Mouse (Mus musculus): ENCODE results near the gene Gm10135. TPM values are rescaled to one million over a fixed set of nuclear protein-coding genes. Genes with fewer than 3 reads are reported as not detected.
"Not testable (repeated sequence)": the region's sequence is repeated elsewhere in the genome, so short reads cannot be mapped to it uniquely, and the experiment has no call there.

The Gm10135 gene
- total RNA-seq (2021), result not detected

DNA sequence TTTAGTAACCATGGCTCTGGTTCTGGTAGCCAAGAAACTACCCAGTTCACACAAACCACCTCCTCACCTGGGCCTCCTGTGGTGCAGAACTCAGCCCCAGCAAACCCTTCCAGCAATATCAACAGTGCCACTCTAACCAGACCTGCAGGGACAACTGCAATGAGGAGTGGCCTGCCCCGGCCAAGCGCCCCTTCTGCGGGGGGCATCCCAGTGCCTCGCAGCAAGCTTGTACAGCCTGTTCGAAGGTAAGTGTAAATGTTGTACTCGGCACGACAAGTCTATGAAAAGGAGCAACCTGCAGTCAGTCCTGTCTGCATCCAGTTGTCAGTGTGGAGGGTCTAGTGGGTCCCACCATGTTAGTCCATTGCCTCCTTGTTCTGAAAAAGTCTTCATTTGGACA, at the start of gene Gm10135:
Gene Gm10135 (minus strand): TSS at position 101 of the 400 bp plus-strand sequence.
- DNase-seq, result no peak

DNA sequence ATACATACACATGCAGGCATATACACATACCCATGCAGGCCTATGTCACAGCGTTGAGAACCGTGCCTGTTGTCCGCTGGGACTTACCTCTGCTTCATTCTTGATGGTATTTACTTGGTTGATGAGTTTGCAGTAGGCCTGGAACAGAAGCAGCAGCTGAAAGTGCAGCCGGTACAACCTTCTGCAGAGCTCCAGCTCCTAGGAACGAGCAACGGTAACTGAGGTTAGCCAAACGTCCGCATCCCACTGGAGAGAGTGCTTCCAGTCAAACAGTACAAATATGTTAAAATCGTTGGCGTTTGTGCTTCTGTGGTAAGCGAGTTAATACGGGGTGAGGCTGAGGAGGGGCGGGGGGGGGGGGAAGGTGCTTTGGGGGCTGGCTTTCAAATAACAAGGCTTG, 49.3 kb upstream of the Gm10135 start:
- no peak for DNase-seq

DNA sequence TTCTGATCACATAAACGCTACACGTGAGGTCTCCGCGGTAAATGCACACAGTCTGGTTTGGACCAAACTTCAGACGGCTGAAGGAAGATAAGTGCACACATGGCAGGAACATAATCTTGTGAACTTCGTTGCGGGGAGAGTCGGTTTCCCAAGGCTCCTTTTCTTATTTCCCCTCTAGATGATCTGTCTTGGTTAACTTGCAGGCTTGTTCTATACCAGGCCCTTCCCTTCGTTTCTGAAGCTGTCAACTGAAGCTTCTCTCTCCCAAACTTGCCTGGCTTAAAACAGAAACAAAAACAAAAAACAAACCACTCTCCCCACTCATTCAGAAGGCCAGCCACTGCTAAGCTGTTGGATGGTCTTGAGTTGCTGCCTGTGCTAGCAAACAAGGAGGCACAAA, 40.2 kb upstream of the Gm10135 start:
- DNase-seq, result no peak

DNA sequence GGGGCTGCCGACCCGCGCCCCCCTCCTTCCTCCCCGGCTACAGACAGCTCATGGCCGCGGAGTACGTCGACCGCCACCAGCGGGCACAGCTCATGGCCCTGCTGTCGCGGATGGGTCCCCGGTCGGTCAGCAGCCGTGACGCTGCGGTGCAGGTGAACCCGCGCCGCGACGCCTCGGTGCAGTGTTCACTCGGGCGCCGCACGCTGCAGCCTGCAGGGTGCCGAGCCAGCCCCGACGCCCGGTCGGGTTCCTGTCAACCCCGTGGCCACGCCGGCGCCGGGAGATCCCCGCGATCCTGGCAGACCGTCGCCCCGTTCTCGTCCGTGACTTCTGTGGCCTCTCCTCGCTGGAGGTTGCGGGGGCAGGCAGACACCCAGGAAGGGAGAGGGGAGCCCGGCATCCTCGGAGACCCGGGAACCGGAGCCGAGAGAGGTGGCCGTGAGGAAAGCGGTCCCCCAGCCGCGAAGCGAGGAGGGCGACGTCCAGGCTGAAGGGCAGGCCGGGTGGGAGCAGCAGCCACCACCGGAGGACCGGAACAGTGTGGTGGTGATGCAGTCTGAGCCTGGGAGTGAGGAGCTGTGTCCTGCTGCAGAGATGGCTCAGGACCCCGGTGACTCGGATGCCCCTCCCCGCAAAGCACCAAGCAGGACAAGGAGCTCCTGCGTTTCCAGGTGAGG, 39.2 kb upstream of the Gm10135 start:
- DNase-seq, result peak; percentile 7

DNA sequence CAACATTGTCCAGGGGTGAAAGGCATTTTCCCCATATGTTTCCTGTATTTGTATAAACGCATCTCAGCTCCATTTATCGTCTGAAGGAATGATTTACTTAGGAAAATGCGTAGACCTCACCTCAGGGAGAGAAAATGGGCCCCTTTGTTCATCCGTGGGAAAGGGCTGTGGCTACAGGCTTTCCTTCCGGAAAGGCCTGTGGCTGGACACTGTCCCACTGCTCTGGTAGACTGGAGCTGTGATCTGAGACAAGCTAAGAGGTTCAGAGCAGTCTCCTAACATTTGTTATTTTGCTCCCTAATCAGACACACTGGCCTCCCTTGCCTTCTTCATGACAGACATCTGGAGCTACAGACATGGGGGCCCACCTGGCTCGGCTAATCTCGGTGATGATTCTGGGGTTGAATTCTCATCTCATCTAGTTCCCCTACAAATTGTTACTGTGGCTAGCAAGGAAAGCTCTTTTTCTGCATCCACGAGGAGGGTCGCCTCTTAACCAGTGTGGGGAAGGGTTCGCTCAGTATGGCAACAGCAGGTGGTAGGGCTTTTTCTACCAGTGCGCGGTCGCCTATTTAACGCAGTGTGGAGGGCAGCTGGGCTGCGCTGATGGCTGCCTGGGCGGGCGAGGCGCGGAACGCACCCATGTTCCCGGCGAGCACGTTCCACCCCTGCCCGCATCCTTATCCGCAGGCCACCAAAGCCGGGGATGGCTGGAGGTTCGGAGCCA, 38.5 kb upstream of the Gm10135 start:
- not testable (repeated sequence) for DNase-seq

DNA sequence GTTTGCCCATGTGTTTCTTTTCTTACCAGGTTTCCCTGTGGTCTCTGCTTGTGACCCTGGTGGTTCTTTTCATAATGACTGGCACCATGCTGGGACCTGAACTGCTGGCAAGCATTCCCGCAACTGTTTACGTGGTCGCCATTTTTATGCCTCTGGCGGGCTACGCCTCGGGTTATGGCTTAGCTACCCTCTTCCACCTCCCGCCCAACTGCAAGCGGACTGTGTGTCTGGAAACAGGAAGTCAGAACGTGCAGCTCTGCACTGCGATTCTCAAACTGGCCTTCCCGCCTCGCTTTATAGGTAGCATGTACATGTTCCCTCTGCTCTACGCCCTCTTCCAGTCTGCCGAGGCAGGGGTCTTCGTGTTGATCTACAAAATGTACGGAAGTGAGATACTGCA, 37.3 kb upstream of the Gm10135 start:
- DNase-seq, result not testable (repeated sequence)

DNA sequence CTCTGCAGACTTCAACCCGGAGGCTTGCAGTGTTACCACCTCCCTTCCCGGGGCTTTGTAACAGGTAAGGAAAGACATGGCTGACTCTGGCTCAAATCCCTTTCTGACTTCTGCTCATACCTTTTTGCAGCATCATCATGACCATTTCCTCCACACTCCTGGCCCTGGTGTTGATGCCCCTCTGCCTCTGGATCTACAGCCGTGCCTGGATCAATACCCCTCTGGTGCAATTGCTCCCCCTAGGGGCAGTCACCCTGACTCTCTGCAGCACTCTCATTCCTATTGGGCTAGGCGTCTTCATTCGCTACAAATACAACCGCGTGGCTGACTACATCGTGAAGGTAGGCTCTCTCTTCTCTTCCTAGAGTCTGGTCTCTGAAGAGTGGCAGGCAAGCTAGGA, 33.7 kb upstream of the Gm10135 start:
- not testable (repeated sequence) for DNase-seq

DNA sequence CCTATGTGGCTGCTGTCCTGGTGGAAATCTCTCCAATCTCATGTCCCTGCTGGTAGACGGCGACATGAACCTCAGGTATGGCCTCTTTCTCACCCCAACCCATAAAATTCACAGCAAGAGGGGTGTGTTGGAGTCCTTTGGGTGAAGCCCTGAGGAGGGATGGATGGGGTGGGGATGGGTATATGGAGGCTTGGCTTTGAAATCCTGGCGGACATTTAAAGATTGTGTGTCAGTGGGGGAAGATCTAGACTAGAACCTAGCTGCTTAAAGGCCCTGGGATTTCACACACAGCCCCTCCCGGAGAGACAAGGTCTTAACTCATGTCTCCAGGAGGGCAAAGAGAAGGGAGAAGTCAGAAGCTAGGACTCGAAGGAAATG, 33.1 kb upstream of the Gm10135 start:
- DNase-seq, result no peak

DNA sequence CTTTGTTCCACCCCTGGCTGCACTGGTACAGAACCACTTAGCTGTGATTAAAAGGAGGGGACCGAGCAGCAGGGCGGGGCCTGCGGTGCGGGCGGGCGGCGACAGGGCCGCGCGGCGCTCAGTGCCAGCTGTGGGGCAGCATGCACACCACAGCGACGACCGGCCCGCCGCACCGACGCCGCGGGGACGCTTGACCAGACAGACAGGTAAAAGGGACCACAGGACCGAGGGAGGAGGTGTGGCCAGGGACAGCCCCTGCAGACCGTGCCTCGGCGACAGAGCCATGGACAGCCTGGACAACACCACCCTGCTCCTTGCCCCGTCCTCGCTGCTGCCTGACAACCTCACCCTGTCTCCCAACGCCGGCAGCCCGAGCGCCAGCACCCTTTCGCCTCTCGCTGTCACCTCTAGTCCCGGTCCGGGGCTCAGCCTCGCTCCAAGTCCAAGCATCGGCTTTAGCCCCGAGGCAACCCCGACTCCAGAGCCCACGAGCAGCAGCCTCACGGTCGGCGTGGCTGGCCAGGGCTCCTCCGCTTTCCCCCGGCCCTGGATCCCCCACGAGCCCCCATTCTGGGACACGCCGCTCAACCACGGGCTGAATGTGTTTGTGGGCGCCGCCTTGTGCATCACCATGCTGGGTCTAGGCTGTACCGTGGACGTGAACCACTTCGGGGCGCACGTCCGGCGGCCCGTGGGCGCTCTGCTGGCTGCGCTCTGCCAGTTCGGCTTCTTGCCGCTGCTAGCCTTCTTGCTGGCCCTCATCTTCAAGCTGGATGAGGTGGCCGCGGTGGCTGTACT, 32.5 kb upstream of the Gm10135 start, which contains the start of gene Slc10a4:
Gene Slc10a4 (plus strand): TSS at position 100 of the 798 bp plus-strand sequence.
- DNase-seq, result peak; percentile 27

DNA sequence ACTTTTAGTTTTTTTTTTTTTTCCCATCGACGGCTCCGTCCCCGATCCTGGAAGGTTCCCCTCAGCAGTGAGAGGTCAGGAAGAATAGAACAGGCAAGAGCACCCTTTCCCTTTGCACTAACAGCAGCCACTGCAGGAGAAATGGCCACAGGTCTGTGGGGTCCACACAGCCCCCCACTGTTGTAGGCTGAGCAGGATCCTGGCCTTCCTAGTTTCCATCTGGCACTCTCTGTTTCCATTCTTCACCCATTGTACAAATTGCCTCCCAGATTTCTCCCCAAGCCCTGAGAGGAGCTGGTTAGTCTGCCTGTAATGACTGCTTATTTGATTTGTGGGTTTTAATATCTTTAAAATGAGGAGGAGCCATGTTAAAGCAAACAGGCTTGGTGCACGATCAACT, 29.5 kb upstream of the Gm10135 start:
- no peak for DNase-seq

DNA sequence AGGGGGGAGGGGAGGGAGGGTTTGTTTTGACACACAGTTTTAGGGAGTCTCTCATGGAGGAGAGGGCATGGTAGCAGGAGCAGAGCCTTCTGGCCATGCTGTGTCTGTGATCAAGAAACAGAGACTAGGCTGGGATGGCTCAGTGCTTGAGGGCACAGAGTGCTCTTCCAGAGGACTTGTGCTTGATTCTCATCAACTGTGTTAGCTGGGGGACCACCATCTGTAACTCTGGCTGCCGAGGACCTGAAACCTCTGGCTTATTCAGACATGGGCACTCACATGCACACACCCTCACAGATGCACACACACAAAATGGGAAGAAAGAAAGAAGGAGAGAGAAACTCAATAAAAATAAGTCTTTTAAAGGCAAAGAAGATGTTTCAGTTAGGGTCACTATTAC, 24.0 kb upstream of the Gm10135 start:
- DNase-seq, result not testable (repeated sequence)

DNA sequence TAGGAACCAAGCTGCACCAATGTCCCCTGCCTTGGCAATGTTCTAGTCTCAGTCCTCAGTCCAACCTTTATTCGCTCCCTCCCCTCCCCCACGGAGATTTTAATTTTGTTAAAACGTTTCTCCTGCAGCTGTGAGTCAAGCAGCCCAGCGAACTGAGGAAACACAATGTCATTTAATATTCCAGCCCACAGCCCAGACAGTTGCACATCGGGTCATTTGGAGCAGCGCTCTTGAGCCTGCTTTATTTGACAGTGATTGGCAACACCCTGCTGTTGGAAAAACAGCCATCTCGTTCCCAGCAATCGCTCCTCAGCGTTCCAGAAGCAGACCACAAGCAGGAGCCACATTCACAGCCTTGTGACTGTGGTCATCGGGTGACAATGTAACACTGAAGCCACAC, 20.9 kb upstream of the Gm10135 start:
- no peak for DNase-seq

DNA sequence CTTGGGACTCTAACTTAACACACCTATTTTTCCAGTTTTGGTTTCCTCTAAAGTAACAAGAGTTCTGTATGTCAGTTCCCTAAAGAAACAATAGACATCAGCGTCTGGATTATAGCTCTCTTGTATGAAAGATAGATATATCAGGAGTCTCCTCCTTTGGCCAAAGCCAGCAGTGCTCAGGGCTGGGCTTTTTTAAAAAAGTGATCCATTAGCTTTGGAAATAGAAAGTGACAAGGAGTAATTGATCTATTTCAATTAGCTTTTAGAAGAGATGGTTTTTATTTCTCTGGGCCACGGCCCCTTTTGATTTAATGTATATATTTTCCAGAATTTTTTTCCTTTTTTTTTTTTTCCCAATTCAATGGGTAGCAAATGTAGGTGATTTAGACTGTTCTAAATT, 20.4 kb upstream of the Gm10135 start:
- no peak for DNase-seq

DNA sequence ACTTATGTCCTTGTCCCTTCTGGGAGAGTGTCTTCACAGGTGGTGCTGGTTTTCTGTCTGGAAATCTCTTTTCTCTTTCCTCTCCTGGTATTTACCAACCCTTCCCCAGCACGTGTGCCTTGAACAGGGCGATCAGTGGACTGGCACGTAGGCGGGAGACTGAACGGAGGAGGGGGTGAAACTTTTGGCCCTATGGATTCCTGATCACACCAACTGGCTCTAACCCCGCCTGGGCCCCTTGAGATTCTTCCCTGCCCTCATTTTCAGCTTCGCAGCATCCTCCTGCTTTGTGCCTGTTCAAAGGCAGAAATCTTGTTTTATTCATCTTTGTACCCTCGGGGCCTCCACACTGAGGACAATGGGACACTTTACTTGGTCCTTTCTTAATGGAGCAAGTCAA, 19.9 kb upstream of the Gm10135 start:
- DNase-seq, result no peak

DNA sequence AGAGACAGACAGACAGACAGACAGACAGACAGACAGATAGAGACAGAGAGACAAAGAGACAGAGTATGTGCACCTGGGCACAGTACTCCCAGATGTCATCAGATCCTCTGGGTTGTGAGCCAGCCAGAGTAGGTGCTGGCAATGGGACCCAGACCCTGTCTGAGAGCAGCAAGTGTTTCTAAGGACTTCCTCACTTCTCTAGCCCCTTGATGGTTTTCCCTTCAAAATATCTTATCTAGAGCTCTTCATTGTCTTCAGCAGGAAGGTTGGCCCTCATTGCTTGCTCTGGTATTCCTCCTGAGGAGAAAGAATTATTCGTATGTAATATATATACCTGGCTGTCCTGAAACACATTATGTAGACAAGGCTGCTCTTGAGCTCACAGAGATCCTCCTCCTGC, 18.0 kb upstream of the Gm10135 start:
- no peak for DNase-seq

DNA sequence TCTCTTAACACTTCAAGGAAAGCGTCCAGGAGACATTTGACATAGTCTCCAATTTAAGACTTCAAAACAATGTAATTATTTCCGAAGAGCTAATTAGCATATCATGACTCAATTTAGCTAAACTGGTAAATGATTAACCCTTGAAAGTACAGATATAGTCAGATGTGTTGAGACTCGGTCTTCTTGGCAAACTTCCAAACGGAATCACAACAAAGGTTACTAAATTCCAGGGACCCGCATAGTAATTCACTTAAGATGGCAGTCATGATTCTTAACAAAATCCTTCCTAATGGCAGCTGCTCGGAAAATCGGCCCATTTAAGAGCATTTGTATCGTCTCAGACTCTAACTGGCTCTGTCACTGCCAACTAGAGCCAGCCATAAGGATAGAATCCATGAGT, 15.3 kb upstream of the Gm10135 start:
- no peak for DNase-seq

DNA sequence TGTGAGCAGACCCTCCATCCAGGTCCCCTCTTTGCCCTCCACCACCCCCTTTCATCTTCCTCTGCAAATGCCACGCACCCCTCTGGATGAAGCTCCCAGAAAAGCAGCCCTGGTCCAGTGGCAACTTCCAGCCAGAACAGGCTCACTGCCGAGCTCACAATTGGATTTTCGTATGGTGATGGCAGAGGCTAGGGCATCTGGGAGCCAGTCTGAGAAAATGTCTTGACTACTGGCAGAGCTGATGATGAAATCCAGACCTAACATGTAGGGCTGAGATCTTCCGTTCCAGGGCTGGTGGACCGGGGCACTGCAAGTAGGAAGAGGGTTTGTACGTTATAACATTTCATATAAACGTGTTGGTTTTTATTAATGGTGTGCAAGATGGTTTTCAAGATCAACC, 13.3 kb upstream of the Gm10135 start:
- no peak for DNase-seq

DNA sequence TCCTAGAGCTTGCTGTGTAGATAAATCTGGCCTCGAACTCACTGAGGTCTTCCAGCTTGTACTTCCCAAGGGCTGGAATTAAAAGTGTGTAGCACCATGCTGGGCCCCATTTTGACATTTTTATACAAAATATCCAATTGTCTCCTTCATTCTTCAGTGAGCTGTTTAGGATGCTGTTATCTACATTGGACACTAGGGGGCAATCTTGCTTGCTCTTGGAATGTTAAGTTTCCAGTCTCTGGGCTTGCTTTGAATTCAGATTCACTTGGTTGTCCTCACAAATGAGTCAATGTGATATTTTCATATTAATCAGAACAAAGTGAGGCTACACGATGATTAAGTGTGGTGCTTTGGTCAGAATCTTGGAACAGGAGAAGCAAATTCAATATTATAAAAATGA, 9.6 kb upstream of the Gm10135 start:
- no peak for DNase-seq

DNA sequence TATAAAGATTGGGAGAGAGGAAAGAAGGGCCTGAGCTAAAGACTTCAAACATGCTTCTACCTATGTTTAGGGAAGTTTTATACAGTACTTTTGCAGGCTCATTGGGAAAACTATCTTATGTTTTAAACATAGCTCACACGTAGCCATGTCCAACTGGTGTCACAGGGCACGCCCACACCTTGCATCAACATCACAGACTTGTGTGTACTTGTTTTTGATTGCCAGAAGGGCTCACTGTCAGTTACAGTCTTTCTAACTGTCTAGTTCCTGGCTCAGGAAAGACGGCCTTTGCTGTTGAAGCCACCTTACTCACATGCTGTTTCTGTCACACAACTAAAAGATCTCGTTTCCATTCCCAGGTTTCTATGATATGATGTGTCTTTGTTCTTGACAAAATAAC, 2.0 kb upstream of the Gm10135 start:
- DNase-seq, result no peak

DNA sequence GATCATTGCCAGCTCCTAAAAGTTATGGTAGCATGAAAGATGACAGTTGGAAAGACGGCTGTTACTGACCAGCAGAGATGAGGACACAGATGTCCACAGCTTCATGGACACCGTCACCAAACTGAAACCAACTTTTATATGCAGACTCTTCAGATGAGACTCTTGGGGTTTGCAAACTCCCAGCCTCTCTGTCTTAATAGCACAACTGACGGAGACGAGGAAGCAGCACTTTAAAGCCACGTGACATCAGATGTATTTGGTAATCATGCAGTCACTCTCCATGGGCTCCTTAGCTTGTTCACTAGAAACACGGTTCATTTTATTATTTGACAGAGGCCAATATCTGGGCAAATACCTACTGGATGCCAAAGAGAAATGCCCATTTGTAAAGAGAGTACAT, 1.5 kb upstream of the Gm10135 start:
- no peak for DNase-seq

DNA sequence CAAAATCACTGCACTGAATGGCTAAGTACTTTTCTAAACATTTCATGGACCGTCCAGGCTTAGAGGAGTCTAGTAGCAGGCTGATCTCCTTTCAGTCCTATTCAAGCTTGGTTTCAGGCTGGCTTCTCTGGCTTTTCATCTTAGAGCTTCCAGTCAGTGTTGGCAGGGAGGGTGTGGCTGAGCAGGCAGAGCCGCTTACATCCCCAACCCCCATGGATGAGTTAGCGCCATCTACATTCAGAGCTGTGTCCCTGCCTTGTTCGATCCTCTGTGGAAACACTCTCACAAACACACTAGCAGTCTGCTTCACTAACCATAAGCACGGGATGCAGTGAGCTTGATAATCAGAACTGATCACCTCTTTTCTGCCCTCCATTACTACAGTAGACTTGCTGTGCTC, 1.6 kb downstream of the Gm10135 start:
- no peak for DNase-seq

DNA sequence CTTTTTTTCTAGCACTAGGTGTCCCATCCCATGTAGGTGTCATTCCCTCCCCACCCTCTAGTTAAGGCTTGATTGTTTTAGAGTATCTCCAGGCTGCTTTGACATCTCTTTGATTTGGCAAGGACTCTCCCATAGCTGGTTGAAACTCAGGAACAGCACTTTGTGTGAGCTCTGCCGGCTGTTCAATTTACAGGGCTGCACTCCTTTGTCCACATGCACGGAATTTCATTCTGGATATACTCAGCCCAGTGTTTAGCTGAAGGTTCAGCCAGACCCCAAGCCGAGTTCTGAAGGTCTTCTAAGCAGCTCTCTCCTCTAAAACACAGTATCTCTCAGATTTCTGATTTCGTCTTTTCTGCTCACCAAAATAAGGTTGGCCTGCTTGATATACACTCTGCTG, 2.1 kb downstream of the Gm10135 start:
- no peak for DNase-seq

DNA sequence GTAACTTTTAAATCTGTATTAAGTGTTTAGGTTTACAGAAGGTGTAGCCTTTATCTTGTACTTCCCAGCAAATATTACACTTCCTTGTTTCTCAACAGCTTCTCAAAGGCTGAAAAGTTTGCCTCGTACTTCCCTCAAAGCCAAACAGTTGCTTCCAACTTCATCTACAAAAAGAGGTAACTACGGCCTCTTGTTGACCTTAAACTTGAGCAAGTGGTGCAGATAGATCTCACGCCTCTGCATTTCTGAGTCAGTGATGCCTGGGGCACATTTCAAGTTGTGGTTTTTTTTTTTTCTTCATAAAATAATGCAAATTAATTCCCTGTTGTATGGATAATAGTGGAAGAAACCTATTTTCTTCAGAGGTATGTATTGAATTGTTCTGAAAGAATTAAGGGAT, 8.8 kb downstream of the Gm10135 start:
- no peak for DNase-seq

DNA sequence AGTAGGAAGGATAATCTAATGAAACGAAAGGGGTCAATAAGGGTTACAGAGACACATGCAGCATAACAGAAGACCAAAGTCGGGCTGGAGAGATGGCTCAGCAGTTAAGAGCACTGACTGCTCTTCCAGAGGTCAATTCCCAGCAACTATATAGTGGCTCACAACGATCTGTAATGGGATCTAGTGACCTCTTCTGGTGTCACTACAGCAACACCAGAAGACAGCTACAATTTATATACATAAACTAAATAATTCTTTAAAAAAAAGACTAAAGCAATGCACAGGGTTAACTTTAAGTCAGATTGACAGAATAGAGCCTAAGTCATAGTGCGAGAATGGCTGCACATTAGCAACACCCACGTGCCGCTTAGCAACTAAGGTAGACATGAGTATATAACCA, 14.4 kb downstream of the Gm10135 start:
- DNase-seq, result no peak
